Mouse (Mus musculus): ENCODE measurements around the gene Fgd6. TPM values are rescaled to one million over a fixed set of nuclear protein-coding genes. Genes with fewer than 3 reads are reported as not detected.

Fgd6 gene
- polyA plus RNA-seq, 1 experiment from 2014 or later, result 1.7 TPM

GRCm38 (mm10) chr10:94164104-94164845 is 128.5 kb downstream of the Fgd6 start:
- DNase-seq (ENCODE audit: low spot score) (no peak), ATAC-seq (ENCODE audit: low FRiP score, low TSS enrichment) (no peak)
- H3K4me2 ChIP-seq (replicated peaks; ENCODE audit: low read depth), result no peak overlapping the region
- TF ChIP-seq EP300 (optimal IDR thresholded peaks at IDR 0.05) (no peak), CTCF (IDR thresholded peaks at IDR 0.05; ENCODE audit: low read depth) (no peak)
- H3K9ac ChIP-seq (ENCODE audit: low read length), result no peak overlapping the region
- H3K4me1 ChIP-seq (replicated peaks; ENCODE audit: control insufficient read depth, insufficient read depth), result no peaks in the 10 kb centered on the region
- no peak overlapping the region for H3K4me3 ChIP-seq (ENCODE audit: low read depth, low read length)
- H3K27ac ChIP-seq (replicated peaks), result no peak overlapping the region
- H3K27me3 ChIP-seq (ENCODE audit: control insufficient read depth, insufficient read depth, low read length), result no peaks in the 10 kb centered on the region
- peaks cover 23% of the 10 kb centered on the region for H3K36me3 ChIP-seq (ENCODE audit: control insufficient read depth, insufficient read depth, low read length)
- 85% methylated on average over 5 of the region's 5 CpGs for WGBS
- H3K9me3 ChIP-seq (ENCODE audit: control insufficient read depth, low read length), result no peaks in the 10 kb centered on the region

GRCm38 (mm10) chr10:94165426-94165825 is 129.6 kb downstream of the Fgd6 start:
- DNase-seq (ENCODE audit: low spot score) (no peak), ATAC-seq (ENCODE audit: low FRiP score, low TSS enrichment) (0 out of 2 replicates have a peak, but pooled peaks have one; percentile 45)
- H3K4me1 ChIP-seq (replicated peaks; ENCODE audit: control insufficient read depth, insufficient read depth), result no peaks in the 10 kb centered on the region
- H3K9ac ChIP-seq (ENCODE audit: low read length), result no peak overlapping the region
- H3K27ac ChIP-seq (replicated peaks), result no peak overlapping the region
- peaks cover 30% of the 10 kb centered on the region for H3K36me3 ChIP-seq (ENCODE audit: control insufficient read depth, insufficient read depth, low read length)
- no peak overlapping the region for H3K4me2 ChIP-seq (replicated peaks; ENCODE audit: low read depth)
- no peaks in the 10 kb centered on the region for H3K9me3 ChIP-seq (ENCODE audit: control insufficient read depth, low read length)
- 76% methylated on average over 16 of the region's 16 CpGs for WGBS
- H3K27me3 ChIP-seq (ENCODE audit: control insufficient read depth, insufficient read depth, low read length), result no peaks in the 10 kb centered on the region
- TF ChIP-seq CTCF (IDR thresholded peaks at IDR 0.05; ENCODE audit: low read depth) (no peak), EP300 (optimal IDR thresholded peaks at IDR 0.05) (no peak)
- H3K4me3 ChIP-seq (ENCODE audit: low read depth, low read length), result no peak overlapping the region

DNA sequence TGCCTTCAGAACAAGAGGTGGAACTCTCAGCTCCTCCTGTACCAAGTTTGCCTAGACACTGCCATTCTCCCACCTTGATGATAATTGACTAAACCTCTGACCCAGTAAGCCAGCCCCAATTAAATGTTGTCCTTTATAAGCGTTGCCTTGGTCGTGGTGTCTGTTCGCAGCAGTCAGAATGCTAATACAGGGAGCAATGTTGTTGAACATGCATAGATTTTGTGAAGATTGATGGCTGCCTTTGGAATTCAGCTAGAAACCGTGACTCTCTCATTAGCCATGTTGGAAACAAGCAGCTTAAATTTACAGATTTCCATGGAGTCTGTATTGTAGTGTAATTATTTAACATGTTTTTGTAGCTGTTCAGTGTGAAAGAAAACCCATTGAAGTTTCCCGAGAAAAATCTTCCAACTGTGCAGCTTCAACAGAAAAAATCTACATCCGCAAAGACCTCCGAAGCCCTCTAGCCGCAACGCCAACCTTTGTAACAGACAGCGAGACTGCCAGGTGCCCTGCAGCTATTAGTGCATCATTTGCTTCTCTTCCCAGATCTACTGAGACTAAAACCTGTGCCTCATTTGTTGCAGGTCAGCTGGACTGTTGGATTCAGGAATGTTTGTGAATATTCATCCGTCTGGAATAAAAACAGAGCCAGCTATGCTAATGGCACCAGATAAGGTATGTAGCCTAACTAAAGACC is 131.4 kb downstream of the Fgd6 start:
- no peaks in the 10 kb centered on the region for H3K27me3 ChIP-seq (ENCODE audit: control insufficient read depth, insufficient read depth, low read length)
- H3K4me3 ChIP-seq (ENCODE audit: low read depth, low read length), result no peak overlapping the region
- H3K36me3 ChIP-seq (ENCODE audit: control insufficient read depth, insufficient read depth, low read length), result peaks cover 32% of the 10 kb centered on the region
- H3K4me2 ChIP-seq (replicated peaks; ENCODE audit: low read depth), result no peak overlapping the region
- ATAC-seq (ENCODE audit: low FRiP score, low TSS enrichment), result no peak
- H3K9ac ChIP-seq (ENCODE audit: low read length), result no peak overlapping the region
- TF ChIP-seq EP300 (optimal IDR thresholded peaks at IDR 0.05), result no peak
- no peak for TF ChIP-seq CTCF (IDR thresholded peaks at IDR 0.05; ENCODE audit: low read depth)
- no peak for DNase-seq (ENCODE audit: low spot score)
- H3K9me3 ChIP-seq (ENCODE audit: control insufficient read depth, low read length), result no peaks in the 10 kb centered on the region
- WGBS, result 89% methylated on average over 11 of the region's 11 CpGs
- no peak overlapping the region for H3K27ac ChIP-seq (replicated peaks)
- no peaks in the 10 kb centered on the region for H3K4me1 ChIP-seq (replicated peaks; ENCODE audit: control insufficient read depth, insufficient read depth)

DNA sequence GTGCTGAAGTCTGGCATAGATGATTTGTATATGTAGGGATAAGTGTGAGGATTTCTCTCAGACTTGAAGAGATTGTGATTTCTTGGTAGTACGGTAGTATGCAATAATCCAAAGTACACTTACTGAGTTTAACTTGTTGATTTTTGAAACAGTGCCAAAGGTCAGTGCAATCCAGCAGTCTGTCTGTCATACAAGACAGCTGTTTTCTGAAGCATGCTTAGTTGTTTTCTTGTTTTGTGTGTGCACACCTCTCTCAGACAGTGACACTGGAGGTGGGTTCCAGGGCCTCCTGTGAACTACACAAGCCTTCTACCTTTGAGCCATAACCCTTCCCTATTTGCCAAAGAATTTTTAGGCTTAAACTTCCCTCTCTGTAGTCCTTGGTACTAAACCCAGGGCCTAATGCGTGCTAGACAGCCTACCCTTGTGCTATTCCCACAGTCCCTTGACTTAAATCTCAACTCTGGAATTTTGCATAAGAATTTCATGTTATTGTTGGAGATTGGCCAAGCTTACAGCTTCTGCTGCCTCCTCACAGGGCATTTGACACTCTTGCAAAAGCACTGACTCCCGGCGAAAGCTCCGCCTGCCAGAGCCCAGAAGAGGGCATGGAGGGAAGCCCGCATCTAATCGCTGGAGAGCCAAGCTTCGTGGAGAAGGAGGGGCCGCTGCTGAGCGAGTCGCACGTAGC is 135.8 kb downstream of the Fgd6 start:
- Histone ChIP-seq H3K4me3 (ENCODE audit: low read depth, low read length) (no peak overlapping the region), H3K4me1 (replicated peaks; ENCODE audit: control insufficient read depth, insufficient read depth) (no peaks in the 10 kb centered on the region), H3K27ac (replicated peaks) (no peak overlapping the region), H3K9me3 (ENCODE audit: control insufficient read depth, low read length) (no peaks in the 10 kb centered on the region), H3K27me3 (ENCODE audit: control insufficient read depth, insufficient read depth, low read length) (no peaks in the 10 kb centered on the region), H3K36me3 (ENCODE audit: control insufficient read depth, insufficient read depth, low read length) (peaks cover 36% of the 10 kb centered on the region), H3K4me2 (replicated peaks; ENCODE audit: low read depth) (no peak overlapping the region), H3K9ac (ENCODE audit: low read length) (no peak overlapping the region)
- ATAC-seq (ENCODE audit: low FRiP score, low TSS enrichment) (no peak), DNase-seq (ENCODE audit: low spot score) (no peak)
- no peak for TF ChIP-seq CTCF (IDR thresholded peaks at IDR 0.05; ENCODE audit: low read depth)
- 57% methylated on average over 12 of the region's 12 CpGs for WGBS

GRCm38 (mm10) chr10:94172137-94172536 is 136.3 kb downstream of the Fgd6 start:
- H3K4me2 ChIP-seq (replicated peaks; ENCODE audit: low read depth), result no peak overlapping the region
- no peak overlapping the region for H3K27ac ChIP-seq (replicated peaks)
- H3K36me3 ChIP-seq (ENCODE audit: control insufficient read depth, insufficient read depth, low read length), result peaks cover 35% of the 10 kb centered on the region
- TF ChIP-seq EP300 (optimal IDR thresholded peaks at IDR 0.05), result no peak
- no peak for TF ChIP-seq CTCF (IDR thresholded peaks at IDR 0.05; ENCODE audit: low read depth)
- 80% methylated on average over 11 of the region's 11 CpGs for WGBS
- H3K4me1 ChIP-seq (replicated peaks; ENCODE audit: control insufficient read depth, insufficient read depth), result no peaks in the 10 kb centered on the region
- no peaks in the 10 kb centered on the region for H3K27me3 ChIP-seq (ENCODE audit: control insufficient read depth, insufficient read depth, low read length)
- H3K9ac ChIP-seq (ENCODE audit: low read length), result no peak overlapping the region
- H3K4me3 ChIP-seq (ENCODE audit: low read depth, low read length), result no peak overlapping the region
- ATAC-seq (ENCODE audit: low FRiP score, low TSS enrichment), result no peak
- no peak for DNase-seq (ENCODE audit: low spot score)
- H3K9me3 ChIP-seq (ENCODE audit: control insufficient read depth, low read length), result no peaks in the 10 kb centered on the region
